Mouse (Mus musculus) liver, embryonic 14.5 days (tissue): ENCODE data around the gene Dppa3. TPM values are rescaled to one million over a fixed set of nuclear protein-coding genes. Genes with fewer than 3 reads are reported as not detected.
"Not testable (repeated sequence)": the region's sequence is repeated elsewhere in the genome, so short reads cannot be mapped to it uniquely, and the experiment has no call there.

Source experiments
- ATAC-seq: fragments of 200-750 bp; cut with Nextera tagmentation; 2 replicates; pipeline ENCODE4 v1.8.0; 2017; ENCODE audit warnings: moderate number of reproducible peaks, mild to moderate bottlenecking, moderate library complexity; ENCODE audit not compliant: insufficient read depth
- DNase-seq, 3 experiments: peaks; one replicate each; pipeline ENCODE4 v3.0.0-alpha.2; 2012 to 2013; ENCODE audit warnings: low read depth in 3 of 3, low spot score in 3 of 3
- H3K27ac ChIP-seq: fragments of 300-500 bp; sonication (generic); 2 replicates; pipeline ENCODE4 v1.5.1; 2014; ENCODE audit warnings: moderate library complexity, mild to moderate bottlenecking, control low read depth, inconsistent platforms
- H3K27me3 ChIP-seq: fragments of 300-500 bp; sonication (generic); 2 replicates; pipeline ENCODE4 v1.6.1; 2014; ENCODE audit warnings: mild to moderate bottlenecking, low read length, moderate library complexity; ENCODE audit not compliant: control insufficient read depth, insufficient read depth
- H3K36me3 ChIP-seq: fragments of 300-500 bp; sonication (generic); replicated peaks from 2 replicates; pipeline ENCODE4 v1.6.1; 2014; ENCODE audit warnings: low read depth; ENCODE audit not compliant: control insufficient read depth, insufficient read depth
- H3K4me1 ChIP-seq, 2 experiments: fragments of 200-500 bp in 1 of 2; fragments of 300-500 bp in 1 of 2; sonication (generic) in 1 of 2; replicated peaks; 2 replicates each; pipeline ENCODE4 v1.6.1; 2012 to 2014; ENCODE audit warnings: antibody characterized with exemption in 1 of 2, inconsistent platforms in 1 of 2, low read length in 1 of 2; ENCODE audit not compliant: control insufficient read depth in 2 of 2, insufficient read depth in 2 of 2
- H3K4me2 ChIP-seq: fragments of 300-500 bp; sonication (generic); 2 replicates; pipeline ENCODE4 v1.6.1; 2014; ENCODE audit warnings: low read depth, mild to moderate bottlenecking, control low read depth, moderate library complexity
- H3K4me3 ChIP-seq, 2 experiments: fragments of 200-500 bp in 1 of 2; fragments of 300-500 bp in 1 of 2; sonication (generic) in 1 of 2; 2 replicates each; pipeline ENCODE4 v1.5.1; 2012 to 2014; ENCODE audit warnings: low read depth in 2 of 2, low read length in 2 of 2, mild to moderate bottlenecking in 2 of 2, control low read depth in 1 of 2, inconsistent platforms in 1 of 2, moderate library complexity in 1 of 2; ENCODE audit not compliant: insufficient read depth in 1 of 2
- H3K9ac ChIP-seq: fragments of 300-500 bp; sonication (generic); replicated peaks from 2 replicates; pipeline ENCODE4 v1.6.1; 2014; ENCODE audit warnings: mild to moderate bottlenecking, control low read depth, moderate library complexity
- H3K9me3 ChIP-seq: fragments of 300-500 bp; sonication (generic); 2 replicates; pipeline ENCODE4 v1.6.1; 2016; ENCODE audit warnings: low read length, mixed read lengths; ENCODE audit not compliant: control insufficient read depth
- CTCF ChIP-seq: IDR thresholded peaks from 2 replicates; pipeline ENCODE4 v1.5.1; 2016; ENCODE audit warnings: antibody characterized with exemption, low read depth, control low read depth
- EP300 ChIP-seq: IDR thresholded peaks from 2 replicates; pipeline ENCODE4 v1.6.1; 2016; ENCODE audit warnings: antibody characterized with exemption, low read depth
- WGBS: fragments of 180-500 bp; shearing (Covaris S2); extraction: QIAGEN DNeasy Blood & Tissue Kit; methylation state at CpG from one replicate; pipeline ENCODE4 v1.1.7; 2014; ENCODE audit not compliant: insufficient replicate concordance; 5-methylcytosine and 5-hydroxymethylcytosine counted together
- polyA plus RNA-seq, 2 experiments: library from polyadenylated mRNA; depleted of rRNA in 1 of 2; stranded (reverse) in 1 of 2; unstranded in 1 of 2; fragments of >200 nt; fragmentation: Nextera tagmentation in 1 of 2; extraction: Ambion mirVana in 1 of 2; gene quantifications; 2 replicates each; pipeline versions ENCODE4 v1.2.1 to v1.2.3; 2012 to 2014

The Dppa3 gene
- polyA plus RNA-seq, 2 experiments, result not detected

DNA sequence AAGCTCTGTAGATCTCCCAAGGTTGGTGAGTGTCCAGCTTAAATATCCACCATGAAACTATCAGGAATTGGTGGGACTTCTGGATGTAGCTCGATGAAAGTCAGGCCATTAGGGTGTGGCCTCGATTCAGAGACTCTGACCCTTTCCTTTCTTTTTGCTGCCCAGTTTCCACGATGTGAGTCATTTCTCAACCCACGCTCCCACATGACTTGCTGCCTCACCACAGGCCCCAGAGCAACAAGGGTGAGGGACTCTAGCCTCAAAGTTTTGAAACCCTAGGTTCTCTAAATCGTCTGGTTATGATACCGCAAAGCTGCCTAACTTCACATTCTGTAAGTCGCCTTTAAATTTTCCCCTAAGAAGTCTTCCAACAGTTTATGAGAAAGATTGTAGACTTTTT is 9.1 kb downstream of the Dppa3 start:
- DNase-seq, result no peak
- 50% methylated on average over 7 of the region's 7 CpGs for WGBS
- Histone ChIP-seq H3K9ac (no peak overlapping the region), H3K4me3 (no peak overlapping the region), H3K9me3 (no peaks in the 10 kb centered on the region), H3K27me3 (no peaks in the 10 kb centered on the region), H3K4me2 (no peak overlapping the region), H3K4me1 (no peaks in the 10 kb centered on the region), H3K27ac (no peak overlapping the region), H3K36me3 (no peaks in the 10 kb centered on the region)
- ATAC-seq, result no peak
- TF ChIP-seq CTCF, result no peak
- no peak for TF ChIP-seq EP300

DNA sequence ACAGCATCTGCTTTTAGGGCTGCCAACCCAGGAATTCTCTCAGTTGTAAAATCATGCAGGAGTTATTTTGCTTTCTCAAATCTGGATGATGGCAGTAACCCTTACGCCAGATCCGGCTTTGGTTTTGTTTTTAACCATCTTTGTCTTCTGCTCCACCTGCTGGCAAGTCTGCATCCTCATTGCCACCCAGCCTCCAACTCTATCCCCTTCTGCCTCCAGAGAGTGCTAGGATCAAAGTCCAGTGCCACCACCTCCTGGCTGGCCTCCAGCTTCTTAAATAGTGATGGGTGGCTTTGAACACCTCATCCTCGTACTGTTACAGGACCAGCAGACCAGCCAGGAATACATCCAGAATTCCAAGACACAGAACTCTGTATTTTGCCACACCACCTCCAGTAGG is 10.5 kb downstream of the Dppa3 start:
- Histone ChIP-seq H3K27me3 (no peaks in the 10 kb centered on the region), H3K4me1 (no peaks in the 10 kb centered on the region), H3K4me3 (no peak overlapping the region), H3K4me2 (no peak overlapping the region), H3K9me3 (no peaks in the 10 kb centered on the region), H3K36me3 (no peaks in the 10 kb centered on the region), H3K9ac (no peak overlapping the region), H3K27ac (no peak overlapping the region)
- no peak for TF ChIP-seq CTCF
- TF ChIP-seq EP300, result no peak
- ATAC-seq (no peak), DNase-seq (no peak)
- 68% methylated on average over 3 of the region's 3 CpGs for WGBS

DNA sequence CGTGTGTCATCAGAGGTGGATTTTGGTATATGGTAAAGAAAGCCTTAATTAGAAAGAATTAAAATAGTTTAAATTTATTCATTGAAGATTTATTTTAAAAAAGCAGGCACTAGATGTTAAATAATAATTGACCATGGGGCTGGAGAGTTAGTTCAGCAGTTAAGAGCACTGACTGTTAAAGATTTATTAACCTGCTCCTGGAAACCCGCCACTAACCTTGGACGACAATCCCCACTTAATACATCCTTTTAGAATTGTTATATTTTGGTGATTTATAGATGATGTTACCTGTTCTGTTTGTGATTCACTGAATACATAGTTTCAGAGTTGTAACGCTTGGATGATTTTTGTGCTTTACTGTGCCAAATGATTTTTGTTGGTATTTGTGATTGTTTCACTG is 11.4 kb downstream of the Dppa3 start:
- not testable (repeated sequence) for ATAC-seq, H3K36me3 ChIP-seq, H3K27ac ChIP-seq, DNase-seq, H3K27me3 ChIP-seq, H3K9ac ChIP-seq, H3K4me3 ChIP-seq, H3K9me3 ChIP-seq, H3K4me2 ChIP-seq, H3K4me1 ChIP-seq
- WGBS, result 64% methylated on average over 4 of the region's 4 CpGs

DNA sequence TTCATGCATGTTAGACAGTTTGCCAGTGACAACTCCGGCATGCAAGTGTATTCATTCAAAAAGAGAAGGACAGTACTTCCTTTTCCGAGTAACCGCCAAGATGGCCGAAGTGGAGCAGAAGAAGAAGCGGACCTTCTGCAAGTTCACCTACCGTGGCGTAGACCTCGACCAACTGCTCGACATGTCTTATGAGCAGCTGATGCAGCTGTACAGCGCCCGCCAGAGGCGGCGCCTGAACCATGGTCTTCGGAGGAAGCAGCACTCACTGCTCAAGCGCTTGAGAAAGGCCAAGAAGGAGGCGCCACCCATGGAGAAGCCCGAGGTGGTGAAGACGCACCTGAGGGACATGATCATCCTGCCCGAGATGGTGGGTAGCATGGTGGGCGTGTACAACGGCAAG is 18.0 kb downstream of the Dppa3 start:
- WGBS, result 80% methylated on average over 21 of the region's 21 CpGs
- H3K27me3 ChIP-seq, DNase-seq, H3K4me3 ChIP-seq, H3K36me3 ChIP-seq, H3K27ac ChIP-seq, H3K4me2 ChIP-seq, ATAC-seq, H3K4me1 ChIP-seq, H3K9ac ChIP-seq, H3K9me3 ChIP-seq: not testable (repeated sequence)

DNA sequence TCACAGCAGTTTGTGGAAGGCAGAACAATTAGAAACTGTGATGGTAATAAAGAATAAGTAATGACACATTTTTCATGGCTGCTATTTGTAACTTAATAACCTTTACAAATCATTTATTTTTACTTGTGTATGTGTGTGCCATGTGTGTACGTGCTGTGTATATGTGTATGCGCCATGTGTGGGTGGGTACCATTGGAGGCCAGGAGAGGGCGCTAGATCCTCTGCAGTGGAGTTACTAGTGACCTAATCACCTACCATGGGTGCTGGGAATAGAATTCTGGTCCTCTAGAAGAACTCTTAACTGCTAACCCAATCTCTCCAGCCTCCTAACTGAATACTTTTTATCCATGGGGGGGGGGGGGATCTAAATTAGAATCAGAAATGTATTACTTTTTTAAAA is 23.7 kb downstream of the Dppa3 start:
- Histone ChIP-seq H3K27ac (no peak overlapping the region), H3K9me3 (no peaks in the 10 kb centered on the region), H3K36me3 (no peaks in the 10 kb centered on the region), H3K27me3 (no peaks in the 10 kb centered on the region), H3K4me3 (no peak overlapping the region), H3K4me2 (no peak overlapping the region), H3K9ac (no peak overlapping the region), H3K4me1 (no peaks in the 10 kb centered on the region)
- WGBS, result 68% methylated on average over 3 of the region's 3 CpGs
- DNase-seq, result no peak
- no peak for ATAC-seq
- TF ChIP-seq EP300 (no peak), CTCF (no peak)

DNA sequence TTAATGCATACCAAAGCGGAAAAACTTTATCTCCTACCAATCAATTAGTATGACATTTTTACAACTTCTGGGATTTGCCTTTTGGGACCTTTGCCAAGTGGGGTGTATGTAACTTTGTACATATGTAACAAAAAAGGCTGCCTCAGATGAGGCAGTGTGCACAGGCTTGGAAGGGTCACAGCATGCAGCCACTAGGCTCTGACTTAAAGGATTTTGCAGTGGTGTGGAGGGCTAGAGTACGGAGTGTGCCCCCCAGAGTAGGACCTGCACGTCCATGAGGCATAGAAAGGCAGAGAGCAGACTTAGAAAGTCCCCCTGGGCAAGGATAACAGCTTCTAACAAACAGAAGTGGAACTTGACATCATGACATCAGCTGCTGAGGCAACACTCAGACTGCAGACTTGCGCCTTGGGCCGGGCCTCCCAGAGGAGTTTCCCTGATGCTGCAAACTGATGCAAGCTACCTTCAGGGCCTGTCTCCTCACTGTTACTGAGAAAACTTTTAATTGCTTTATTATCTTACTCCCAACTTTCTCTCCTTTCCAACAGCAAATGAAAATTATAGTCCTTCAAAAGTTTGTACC is 24.3 kb downstream of the Dppa3 start:
- H3K27me3 ChIP-seq, result no peaks in the 10 kb centered on the region
- H3K4me3 ChIP-seq, result no peak overlapping the region
- no peak overlapping the region for H3K27ac ChIP-seq
- WGBS, result 62% methylated on average over 5 of the region's 5 CpGs
- DNase-seq (no peak), ATAC-seq (no peak)
- TF ChIP-seq EP300 (no peak), CTCF (no peak)
- H3K4me2 ChIP-seq, result no peak overlapping the region
- H3K4me1 ChIP-seq, result no peaks in the 10 kb centered on the region
- no peak overlapping the region for H3K9ac ChIP-seq
- no peaks in the 10 kb centered on the region for H3K9me3 ChIP-seq
- no peaks in the 10 kb centered on the region for H3K36me3 ChIP-seq
